Mouse (Mus musculus): ENCODE results near the gene Trmt10a.

GRCm38 (mm10) chr3:138121461-138121860 lies 21.8 kb upstream of the Trmt10a start:
- no peak for TF ChIP-seq POLR2A (IDR thresholded peaks at IDR 0.05; ENCODE audit: extremely low read depth, insufficient read depth, low read length)
- TF ChIP-seq CTCF (IDR thresholded peaks at IDR 0.05; ENCODE audit: low read depth, low read length), result no peak

Data from liver, adult 2 months (tissue).